Mouse (Mus musculus) left cerebral cortex, adult 8-10 months (tissue): ENCODE measurements around the gene Mob3c. TPM values are rescaled to one million over a fixed set of nuclear protein-coding genes. Genes with fewer than 3 reads are reported as not detected.

Experiments used
- DNase-seq, 2 experiments: peaks; one replicate each; pipeline ENCODE4 v3.0.0; 2022; ENCODE audit warnings: low spot score in 2 of 2
- total RNA-seq, 4 experiments: library from RNA; stranded (reverse); gene quantifications; 2 replicates each; pipeline ENCODE4 v1.2.4; 2022

The Mob3c gene
- total RNA-seq: 1 to 10 TPM; 5.0 to 7.3 (median 6.1) TPM

DNA sequence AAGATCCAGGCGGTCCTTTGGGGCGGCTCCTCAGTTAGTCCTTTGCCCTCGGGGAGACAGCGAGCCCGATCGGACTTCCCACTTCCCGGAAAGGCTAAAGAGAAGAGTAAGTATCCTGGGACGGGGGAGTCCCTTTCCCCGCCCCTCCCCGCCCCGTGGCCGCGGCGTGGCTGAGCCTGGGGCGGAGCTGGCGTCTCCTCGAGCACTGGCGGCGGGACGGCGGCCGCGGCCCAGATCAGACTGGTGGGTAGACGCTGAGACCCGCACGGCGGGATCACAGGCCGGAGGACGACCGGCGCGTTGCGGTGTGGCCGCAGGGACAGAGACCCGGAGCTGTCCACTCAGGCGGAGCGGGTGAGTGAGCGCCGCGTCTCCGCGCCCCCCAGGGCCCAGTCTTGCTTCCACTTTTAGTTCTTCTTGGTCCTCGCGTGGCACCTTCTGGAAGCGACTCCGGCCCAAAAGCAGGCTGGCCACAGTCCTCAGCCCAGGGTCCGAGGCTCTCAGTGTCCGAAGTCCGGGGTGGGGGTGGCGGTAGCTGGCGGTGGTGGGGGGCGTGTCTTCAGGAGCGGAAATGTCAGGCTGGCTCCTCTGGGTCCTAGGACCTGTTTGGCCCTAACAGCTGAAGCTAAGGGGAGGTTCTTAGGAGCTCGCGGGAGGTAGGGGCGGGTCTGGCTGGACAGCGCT is at the start of gene Mob3c:
Mob3c (plus strand) TSS at position 205 of the 684 bp plus-strand sequence.
- no peak for DNase-seq

DNA sequence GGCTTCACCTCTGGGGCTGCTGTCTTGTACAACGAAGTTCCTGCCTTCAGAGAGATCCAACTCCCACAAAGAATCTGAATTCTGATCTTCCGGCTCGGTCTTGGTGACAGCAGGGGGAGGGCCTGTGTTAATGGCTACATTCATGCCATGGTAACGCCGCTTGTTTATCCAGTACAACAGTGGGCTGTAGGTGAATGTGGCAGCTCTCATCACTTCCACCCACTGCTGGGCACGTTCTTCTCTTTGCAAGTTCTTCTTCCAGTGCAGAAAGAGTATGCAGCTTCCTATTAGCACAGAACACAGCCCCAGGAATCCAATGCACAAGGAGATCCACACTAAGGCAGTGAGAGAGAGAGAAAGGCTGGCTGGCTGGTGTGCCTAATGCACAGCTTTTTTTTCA is 47.6 kb upstream of the Mob3c start:
- peak in 1 of 2 experiments; percentile 48 for DNase-seq

DNA sequence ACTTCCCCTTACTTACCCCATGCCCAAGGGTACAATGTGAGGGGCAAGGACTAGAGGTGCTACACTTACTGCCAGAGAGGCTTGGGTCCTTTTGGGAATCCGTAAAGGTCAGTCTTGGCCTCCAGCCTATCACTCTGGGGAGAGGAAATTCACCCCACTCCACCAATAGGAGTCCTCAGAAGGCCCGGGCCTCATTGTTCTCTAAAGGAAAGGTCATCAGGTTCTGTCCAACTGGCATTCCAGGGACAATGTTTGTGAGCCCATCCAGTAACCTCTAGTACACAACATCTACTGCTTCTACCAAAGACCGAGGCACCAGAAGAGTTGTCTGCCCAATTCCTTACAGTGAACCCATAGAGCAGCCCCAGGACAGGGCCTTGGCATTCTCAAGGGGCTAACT is 47.0 kb upstream of the Mob3c start, which contains the start of gene Tex38:
Tex38 (minus strand) TSS at position 101 of the 400 bp plus-strand sequence.
- DNase-seq: no peak

DNA sequence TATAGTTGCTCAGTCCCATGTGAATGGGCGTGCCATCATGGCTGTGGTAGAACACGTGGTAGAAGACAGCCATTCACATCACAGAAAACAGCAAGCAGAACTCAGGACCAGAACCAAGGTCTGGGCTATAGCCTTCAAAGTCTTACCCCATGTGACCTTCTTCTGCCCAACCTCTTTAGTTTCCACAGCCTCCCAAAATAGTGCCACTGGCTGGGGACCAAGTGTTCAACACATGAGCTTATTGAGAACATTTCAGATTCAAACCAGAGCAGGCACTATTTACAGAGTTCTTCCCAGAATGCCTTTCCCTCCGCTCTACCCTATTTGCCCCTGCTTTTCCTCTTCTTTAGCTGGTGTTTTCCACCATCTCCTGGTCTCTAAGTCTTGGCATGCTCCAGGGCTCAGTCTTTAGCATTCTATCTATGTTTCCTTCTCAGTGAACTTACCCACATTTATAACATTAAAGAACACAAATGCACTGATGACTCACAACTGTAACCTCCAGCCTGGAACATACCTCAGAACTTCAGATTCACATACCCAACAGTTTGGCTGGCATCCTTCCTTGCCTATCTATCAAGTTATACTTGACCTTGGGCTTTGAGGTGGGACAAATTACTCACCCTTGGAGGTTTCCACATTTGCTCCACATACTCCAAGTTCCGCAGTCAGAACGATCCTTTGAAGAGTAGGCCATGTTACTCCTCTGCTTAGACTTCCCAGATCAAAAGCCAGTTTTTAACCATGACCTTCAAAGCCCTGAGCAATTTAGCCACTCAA is 45.7 kb upstream of the Mob3c start:
- DNase-seq: no peak

DNA sequence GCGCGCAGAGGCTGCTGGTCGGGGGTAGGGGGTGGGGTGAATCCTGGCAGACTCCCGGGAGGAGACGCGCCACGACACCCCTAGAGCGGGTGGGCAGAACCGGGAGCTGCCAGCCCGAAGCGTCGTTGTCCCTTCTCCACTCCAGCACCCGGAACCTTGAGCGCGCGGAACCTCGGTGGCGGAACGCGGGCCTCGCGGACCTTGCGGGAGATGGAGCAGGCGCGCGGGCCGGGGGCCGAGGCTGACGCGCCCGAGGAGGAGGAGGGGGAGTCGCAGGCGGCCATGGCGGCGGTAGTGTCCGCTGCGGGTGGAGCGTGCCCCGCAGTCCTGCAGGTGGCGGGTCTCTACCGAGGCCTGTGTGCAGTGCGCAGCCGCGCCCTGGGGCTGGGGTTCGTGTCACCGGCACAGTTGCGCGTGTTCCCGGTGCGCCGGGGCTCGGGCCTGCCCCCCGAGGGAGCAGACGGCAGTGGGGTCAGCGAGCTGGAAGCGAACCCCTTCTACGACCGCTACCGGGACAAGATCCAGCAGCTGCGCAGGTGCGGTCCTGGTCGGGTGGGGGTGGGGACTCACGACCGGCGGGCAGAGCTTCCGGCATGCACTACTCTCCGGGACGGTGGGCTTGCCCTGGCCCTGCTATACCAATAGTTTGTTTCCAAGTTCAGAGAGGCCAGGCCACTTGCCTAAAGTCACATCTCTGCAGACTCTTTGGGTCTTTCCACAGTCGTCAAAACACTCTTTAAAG is 43.0 kb upstream of the Mob3c start, which contains the start of gene Atpaf1:
Atpaf1 (plus strand) TSS at position 44 of the 742 bp plus-strand sequence.
- DNase-seq: peak; percentile 69 to 78

DNA sequence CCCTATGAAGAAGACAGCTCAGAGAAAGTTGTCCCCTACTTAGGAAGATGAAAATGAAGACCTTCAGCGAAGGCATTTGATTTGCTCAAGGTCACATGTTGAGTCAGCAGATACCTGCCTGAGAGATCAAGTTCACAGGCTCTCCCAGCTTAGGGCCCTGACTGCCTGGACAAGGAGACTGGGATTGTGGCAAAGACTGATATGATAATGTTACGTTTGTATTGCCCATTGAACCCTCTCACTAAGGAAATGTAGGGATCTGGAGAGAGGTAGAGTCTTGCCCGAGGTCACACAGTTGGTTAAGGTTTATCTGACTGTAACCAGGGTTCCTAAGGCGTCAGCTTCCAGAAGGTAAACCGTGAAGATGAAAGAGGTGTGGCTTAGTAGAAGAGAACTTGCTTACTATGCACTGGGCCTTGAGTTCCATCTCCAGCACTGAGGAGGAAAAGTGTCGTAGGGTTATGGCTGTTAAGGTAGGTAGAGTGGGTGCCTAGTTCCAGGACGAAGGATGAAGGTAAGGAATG is 42.3 kb upstream of the Mob3c start:
- DNase-seq: no peak

DNA sequence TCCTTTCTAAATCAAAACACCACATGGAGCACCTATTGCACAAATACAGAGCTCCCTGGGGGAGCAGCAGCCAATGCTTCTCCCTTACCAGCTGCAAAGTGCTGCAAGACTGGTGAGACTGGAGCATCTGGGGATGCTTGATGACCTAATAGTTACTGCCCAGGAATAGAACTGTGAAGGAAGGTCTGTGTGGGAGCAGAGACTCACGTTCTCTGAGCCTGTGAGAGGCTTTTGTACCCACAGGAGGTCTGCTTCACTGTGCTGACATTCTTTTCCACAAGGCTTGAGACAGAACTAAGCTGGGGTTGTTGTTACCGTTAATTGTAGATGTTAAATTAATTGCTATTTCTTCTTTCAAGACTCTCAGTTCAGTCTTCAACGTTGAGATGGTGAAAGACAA is 37.0 kb upstream of the Mob3c start:
- DNase-seq: no peak

DNA sequence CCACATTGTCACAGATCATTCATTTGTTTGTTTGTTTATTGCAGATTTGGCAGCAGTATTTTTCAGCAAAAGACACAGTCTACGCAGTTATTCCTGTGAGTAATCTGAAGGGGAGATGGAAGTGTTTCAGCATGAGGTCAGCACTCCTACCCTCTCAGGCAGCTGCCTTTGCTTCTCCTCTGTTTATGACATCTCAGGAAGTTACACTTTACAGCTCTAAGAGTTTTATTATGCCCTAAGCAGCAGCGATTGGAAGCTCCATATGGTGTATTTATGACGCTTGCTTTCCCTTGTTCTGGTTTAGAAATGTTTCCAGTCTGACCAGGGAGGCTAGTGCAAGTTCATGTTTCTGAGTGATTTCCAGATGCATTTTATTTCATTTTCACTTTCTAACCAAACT is 32.5 kb upstream of the Mob3c start:
- DNase-seq: no peak

DNA sequence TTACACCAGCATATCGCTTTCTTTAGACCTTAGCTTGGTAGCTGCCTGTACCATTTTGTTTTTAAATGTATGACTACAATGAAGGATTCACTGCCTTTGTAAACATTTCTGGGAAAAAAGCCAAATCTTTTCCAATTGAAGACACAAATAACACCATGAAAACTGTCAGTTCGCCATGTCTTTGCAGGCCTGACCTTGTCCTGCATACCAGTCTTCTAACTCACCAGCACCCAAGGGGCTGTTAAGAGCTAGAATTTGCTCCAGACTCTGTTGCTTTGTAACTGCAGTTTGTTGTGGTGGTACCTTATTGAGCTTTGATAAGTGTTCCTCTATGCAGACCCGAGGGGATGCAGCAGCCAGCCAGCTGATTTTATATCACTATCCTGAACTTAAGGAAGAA is 27.9 kb upstream of the Mob3c start:
- no peak for DNase-seq

DNA sequence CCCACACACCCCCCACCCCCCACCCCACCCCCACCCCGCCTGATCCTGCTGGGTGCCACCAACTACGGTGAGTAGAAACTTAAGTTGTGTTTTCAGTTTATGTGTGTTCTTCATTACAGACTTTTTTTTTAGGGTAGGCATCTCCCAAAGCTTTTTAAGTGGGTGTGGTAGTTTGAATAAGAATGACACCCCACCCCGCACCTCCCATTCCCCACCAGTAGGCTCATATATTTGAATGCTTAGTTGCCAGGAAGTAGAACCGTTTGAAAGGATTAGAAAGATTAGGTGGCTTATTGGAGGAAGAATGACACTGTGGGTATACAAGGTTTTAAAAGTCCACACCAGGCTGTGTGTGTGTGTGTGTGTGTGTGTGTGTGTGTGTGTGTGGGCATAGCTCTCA is 15.6 kb upstream of the Mob3c start:
- DNase-seq: no peak

DNA sequence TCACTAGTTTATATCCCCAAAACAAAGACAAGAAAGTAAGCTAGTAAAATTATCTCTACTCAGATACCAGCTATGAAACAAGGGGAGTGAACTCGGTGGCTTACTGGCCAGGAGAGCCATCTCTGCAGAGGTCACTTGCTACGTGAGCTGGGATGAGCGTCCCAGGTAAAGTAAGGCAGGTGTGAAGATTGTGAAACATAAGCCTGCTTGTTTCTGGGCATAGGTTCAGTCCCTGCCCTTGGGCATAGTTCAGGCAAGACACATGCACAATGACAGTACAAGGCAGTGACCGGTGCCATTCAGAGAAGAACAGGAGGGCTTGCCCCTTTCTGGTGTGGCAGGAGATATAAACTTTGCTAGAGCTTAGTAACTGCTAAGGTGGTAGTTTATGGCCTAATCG is 12.3 kb upstream of the Mob3c start:
- no peak for DNase-seq

DNA sequence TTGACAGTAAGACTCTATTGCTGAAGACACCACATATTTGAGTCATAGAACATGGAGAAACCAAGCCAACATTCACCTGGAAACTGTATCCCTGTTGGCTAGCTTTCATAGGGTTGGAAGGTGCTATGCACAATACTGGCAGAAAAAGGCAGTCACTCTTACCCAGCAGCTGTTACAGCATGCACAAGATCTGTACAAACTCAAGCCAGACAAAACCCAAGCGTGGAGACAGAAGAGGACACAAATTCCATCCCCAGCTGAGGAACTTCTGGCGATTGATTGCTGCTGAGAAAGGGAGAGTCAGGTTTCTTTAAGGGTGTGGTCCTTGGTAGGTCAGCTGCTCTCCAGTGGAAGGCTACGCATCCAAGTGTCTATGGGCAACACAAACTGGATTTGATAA is 7.7 kb upstream of the Mob3c start:
- DNase-seq: no peak

DNA sequence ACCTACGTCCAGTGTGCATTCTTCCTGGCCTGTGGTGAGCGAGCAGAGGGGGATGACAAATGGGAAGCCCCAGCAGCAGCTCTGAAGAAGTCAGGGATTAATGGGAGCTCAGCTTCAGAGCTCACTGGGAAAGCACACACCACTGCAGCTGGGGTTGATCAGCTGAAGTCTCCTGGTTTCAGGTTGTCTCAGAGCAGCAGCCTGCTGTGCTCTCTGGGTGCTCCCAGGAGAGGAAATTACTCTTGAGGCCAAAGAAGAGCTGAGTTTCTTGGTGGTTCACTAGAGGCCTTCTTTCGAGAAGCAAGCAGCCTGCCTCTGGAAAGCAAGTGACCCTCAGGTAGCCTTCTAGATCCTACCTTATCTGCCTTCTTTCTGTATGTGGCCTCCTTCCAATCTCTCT is 6.9 kb upstream of the Mob3c start:
- DNase-seq: peak in 1 of 2 experiments; percentile 2

DNA sequence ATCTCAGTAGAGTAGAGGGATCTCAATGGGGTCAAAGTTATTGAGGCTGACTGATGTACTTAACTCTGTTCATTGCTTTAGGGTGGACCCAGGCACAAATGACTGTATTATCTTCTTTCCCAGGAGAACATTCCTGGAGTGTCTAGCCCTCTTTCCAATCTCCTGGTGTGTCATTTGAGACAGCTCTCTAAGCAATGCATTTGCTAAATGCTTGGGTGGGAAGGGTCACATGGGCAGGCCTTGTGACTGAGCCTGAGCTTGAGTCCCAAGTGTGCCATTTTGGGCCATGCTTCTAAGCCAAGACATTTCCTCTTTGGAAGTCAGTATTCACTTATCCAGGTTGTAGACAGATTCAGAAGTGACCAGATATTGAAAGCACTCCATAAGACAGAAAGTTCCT is 6.5 kb upstream of the Mob3c start:
- no peak for DNase-seq

DNA sequence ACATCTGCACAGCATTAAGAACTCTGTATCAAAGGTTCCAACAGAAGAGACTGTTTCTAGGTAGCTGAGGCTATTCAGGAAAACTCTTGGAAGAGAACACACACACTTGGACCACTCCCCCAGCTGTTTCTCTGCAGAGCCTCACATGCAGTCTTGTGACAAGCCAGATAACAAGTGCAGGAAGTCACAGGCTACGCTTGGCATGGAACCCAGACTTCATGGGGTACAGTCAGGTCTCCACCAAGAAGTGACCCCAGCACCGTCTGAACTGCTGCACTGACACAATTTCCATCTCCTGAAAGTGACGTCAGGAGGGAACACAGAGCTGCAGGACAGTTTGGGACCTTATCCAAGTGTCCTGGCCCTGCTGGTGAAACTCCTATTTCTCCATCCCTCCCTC is 6.0 kb upstream of the Mob3c start:
- DNase-seq: no peak

DNA sequence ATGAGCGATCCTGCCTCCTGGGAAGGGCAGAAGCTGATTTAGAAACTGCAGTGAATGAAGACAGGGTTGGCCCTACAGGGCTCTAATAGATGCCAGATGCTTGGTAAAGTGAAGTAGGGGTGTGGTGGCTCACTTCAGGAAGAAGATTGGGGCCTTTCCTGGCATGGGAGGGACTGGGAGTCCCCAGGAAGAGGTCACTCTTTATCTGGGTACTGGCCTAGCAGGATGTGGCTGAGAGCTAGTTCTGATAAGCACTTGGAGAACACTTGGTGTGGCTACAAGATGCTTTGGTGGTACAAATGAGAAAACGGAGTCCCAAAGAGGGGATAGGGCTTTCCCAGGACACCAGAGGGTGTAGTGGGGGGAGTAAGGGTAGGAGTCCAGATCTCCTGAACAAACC is 3.7 kb upstream of the Mob3c start:
- DNase-seq: no peak

DNA sequence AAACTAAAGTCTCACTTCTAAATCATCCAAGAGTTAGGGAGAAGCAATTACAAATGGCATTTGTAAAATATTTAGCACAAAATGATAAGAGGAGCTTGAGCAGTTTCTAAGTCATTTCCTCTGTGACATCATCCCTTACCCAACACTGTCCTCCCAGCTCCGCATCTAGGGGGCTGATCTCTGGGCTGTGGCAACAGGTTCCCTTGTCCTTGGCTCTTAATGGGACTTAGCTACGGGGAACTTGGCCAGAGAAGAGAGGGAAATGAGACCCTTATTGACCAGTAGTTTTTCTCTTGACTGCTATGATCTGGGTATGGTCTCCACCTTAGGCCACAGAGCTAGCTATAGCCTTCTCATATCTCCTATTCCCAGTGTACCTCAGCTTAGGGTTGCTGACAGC is 2.6 kb upstream of the Mob3c start:
- DNase-seq: no peak

DNA sequence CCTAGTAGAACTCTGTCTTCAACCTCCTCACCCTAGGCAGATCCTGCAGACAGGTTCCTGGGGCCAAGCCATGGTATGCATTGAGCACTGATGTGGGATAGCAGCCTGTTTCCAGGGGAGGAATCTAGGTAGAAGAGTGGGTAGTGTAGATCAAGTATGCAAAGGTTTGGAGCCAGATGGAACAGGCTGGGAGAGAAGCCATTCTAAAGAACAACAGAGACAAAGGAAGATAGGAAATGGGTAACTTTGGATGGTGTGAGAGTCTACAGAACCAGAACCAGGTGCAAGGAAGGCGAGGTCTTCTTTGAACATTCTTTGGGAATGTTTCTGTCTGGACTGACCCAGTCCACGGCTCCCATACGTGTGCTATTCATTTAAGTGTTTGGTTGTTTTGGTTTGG is 826 bp upstream of the Mob3c start:
- DNase-seq: no peak

DNA sequence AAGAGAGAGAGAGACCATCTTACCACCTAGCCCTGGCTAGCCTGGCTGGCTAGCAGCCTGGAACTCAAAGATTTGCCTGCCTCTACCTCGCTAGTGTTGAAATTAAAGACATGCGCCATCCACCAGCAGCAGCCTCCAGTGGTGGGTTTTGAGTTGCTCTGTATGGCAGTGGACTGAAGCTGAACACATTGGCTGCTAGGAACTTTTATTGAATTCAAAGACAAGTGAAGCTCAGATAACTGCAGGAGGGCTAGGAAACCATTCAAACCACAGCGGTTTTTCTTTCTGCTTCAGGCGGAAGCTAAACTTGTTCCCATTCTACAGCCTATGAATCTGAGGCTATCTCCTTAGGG is 381 bp upstream of the Mob3c start:
- DNase-seq: no peak

DNA sequence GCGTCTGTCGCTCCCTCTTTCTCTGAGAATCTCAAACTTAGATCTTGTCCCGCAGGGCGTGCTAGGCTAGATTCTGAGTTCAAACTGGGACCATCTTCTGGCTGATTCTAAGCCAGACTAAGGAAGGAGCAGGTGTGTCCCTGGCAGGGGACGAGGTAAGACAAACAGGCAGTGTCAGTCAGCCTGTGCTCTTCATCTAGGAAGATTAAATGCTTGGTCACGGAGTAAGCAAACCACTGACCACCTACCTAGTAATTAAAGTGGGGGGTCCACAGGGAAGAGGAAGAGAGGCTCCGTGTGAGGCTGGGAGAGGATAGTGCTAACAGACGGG is 645 bp downstream of the Mob3c start:
- DNase-seq: no peak

DNA sequence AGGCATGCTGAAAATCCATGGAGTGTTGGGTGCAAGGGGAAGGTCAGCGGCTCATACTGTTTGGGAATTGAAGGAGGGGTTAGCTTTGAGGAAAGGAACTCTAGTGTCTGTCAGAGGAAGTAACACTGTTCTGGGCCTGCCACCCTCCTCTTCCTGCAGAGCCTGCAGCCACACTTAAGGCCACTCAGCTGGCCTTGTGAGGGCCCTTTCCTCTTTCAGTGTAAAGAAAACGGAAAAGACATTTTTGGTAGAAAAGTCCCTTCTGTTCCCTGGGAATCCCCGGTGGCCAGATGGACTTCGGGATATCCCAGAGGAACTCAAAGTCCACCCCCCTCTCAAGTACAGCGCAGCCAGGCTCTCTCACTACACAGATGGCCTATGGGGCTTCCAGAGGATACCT is 2.6 kb downstream of the Mob3c start:
- no peak for DNase-seq

DNA sequence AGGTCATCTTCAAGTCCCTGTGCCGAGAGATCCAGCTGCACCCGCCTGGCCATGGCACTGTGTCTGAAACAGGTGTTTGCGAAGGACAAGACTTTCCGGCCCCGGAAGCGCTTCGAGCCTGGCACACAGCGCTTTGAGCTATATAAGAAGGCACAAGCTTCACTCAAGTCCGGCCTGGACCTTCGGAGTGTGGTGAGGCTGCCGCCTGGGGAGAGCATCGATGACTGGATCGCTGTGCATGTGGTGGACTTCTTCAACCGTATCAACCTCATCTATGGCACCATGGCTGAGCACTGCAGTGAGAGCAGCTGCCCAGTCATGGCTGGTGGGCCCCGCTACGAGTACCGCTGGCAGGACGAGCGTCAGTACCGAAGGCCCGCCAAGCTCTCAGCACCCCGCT is 3.3 kb downstream of the Mob3c start:
- DNase-seq: no peak
